20 mouse cellular contexts compared by ENCODE assay signal in the genomic region with DNA sequence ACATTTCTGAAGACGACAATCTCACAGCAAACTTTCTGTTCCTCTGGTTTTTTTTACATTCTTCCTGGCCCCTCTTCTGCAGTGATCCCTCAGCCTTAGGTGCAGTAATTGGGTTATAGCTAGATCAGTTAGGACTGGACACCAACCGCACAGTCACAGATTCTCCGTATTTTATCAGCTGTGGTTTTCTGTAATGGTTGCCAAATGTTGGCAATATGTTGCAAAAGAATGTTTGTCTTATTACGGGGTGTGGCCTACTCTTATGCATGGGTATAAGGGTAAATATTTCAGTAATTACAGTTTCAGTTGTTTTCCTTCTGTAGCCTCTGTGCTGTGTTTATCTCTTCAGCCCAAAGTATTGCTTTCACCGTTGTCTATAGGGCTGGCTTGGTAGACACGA.
"Had no signal": no experiment of that assay in that cellular context is flagged by ENCODE, and none has a peak within 500 bp of the region (broad histone marks: within the 10 kb centered on the region; RNA-seq: fewer than 3 reads in every experiment).

No protein-coding gene starts in this region.

- H3K27ac ChIP-seq: kidney, postnatal 0 days; layer of hippocampus, adult 2 months; limb, embryonic 10.5 days; limb, embryonic 13.5 days; liver, embryonic 14.5 days; macrophage; midbrain, embryonic 10.5 days; neural tube, embryonic 13.5 days had no signal

- DNase-seq: kidney, postnatal 25 days; layer of hippocampus, adult 9-11 months; liver; liver, postnatal 0 days; lung, embryonic 14.5 days; midbrain, embryonic 14.5 days; retina, postnatal 1 day; right cerebral cortex, postnatal 25 days; spleen, adult 18-20 months; thymus, adult 18-20 months; thymus, postnatal 36 days had no signal

- H3K4me2 ChIP-seq: limb, embryonic 13.5 days; lung, embryonic 14.5 days; neural tube, embryonic 13.5 days had no signal

- H3K4me1 ChIP-seq: limb, embryonic 10.5 days; limb, embryonic 13.5 days; midbrain, embryonic 10.5 days; neural tube, embryonic 13.5 days had no signal

- H3K9ac ChIP-seq: limb, embryonic 13.5 days; liver, embryonic 14.5 days; liver, postnatal 0 days; lung, embryonic 14.5 days; neural tube, embryonic 13.5 days had no signal

- H3K36me3 ChIP-seq: limb, embryonic 10.5 days; limb, embryonic 13.5 days; midbrain, embryonic 10.5 days; neural tube, embryonic 13.5 days had no signal

- H3K27me3 ChIP-seq: limb, embryonic 13.5 days; neural tube, embryonic 13.5 days had no signal

- H3K9me3 ChIP-seq: limb, embryonic 10.5 days; limb, embryonic 13.5 days; midbrain, embryonic 10.5 days; neural tube, embryonic 13.5 days had no signal

- H3K4me3 ChIP-seq: layer of hippocampus, adult 2 months; limb, embryonic 10.5 days; limb, embryonic 13.5 days; midbrain, embryonic 10.5 days; neural tube, embryonic 13.5 days had no signal

- ATAC-seq: liver, postnatal 0 days; lung, postnatal 0 days had no signal
